Mouse (Mus musculus): ENCODE measurements at regions not wholly inside any gene's neighbourhood (a gene's known extent, or its start where the extent isn't known, plus 50 kb on each side); places are given as distances from the start of the nearest gene placed in this dataset.

DNA sequence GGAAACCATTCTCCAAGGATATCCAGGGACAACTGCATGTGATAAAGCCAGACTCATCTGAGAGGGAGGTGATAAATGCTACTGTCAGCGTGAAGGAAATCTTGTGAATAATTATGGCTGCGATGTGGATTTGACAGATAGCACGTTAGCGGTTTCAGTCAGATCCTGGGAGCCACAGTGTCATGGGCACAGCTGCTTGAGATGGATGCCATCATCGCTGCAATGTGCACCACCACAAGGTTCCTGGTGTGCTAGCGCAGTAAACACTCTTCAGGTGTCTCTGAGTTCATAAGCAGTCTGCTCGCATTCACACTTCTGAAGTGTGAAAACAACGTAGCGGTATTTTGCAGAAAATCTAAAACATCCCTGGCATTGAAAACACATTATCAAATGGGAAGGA is 238.9 kb upstream of the Tas2r134 start:
- no peak for TF ChIP-seq HCFC1 (IDR thresholded peaks at IDR 0.05; ENCODE audit: borderline replicate concordance, insufficient read depth, low read length)
- no peak for TF ChIP-seq MAFK (IDR thresholded peaks at IDR 0.05; ENCODE audit: insufficient read depth, low read depth, low read length)

Data from ES-E14 (cell line).